Mouse (Mus musculus) C2C12 (cell line): ENCODE data around the gene Hsp90ab1.

ENCODE experiments used
- CEBPB ChIP-seq: IDR thresholded peaks from one replicate; pipeline ENCODE4 v1.6.1; 2011; ENCODE audit warnings: low read depth, mild to moderate bottlenecking, control low read depth, moderate library complexity
- CTCF ChIP-seq: IDR thresholded peaks from one replicate; pipeline ENCODE4 v1.5.1; 2011; ENCODE audit not compliant: control insufficient read depth, insufficient read depth, insufficient read length
- FOSL1 ChIP-seq: IDR thresholded peaks from one replicate; pipeline ENCODE4 v1.8.0; 2011; ENCODE audit warnings: mild to moderate bottlenecking, low read length; ENCODE audit not compliant: poor library complexity, insufficient read depth, severe bottlenecking
- MAX ChIP-seq: IDR thresholded peaks from one replicate; pipeline ENCODE4 v1.6.1; 2011; ENCODE audit warnings: mild to moderate bottlenecking, control low read depth
- MYOD1 ChIP-seq: IDR thresholded peaks from one replicate; pipeline ENCODE4 v1.6.1; 2011; ENCODE audit warnings: low read depth; ENCODE audit not compliant: control insufficient read depth, insufficient read length
- MYOG ChIP-seq: IDR thresholded peaks from one replicate; pipeline ENCODE4 v1.6.1; 2011; ENCODE audit not compliant: control insufficient read depth, insufficient read length; ENCODE audit errors: extremely low read depth
- USF1 ChIP-seq: IDR thresholded peaks from one replicate; pipeline ENCODE4 v1.6.1; 2011; ENCODE audit warnings: low read depth, mild to moderate bottlenecking, control low read depth, moderate library complexity

GRCm38 (mm10) chr17:45594881-45595735 is 22.0 kb upstream of the Hsp90ab1 start:
- TF ChIP-seq CTCF: no peak
- TF ChIP-seq MYOG: no peak
- no peak for TF ChIP-seq USF1
- TF ChIP-seq MAX: peak; percentile 93
- TF ChIP-seq FOSL1: no peak
- TF ChIP-seq MYOD1: no peak
- TF ChIP-seq CEBPB: no peak
